Mouse (Mus musculus) kidney, embryonic 15.5 days (tissue): ENCODE data around the gene Sstr2. TPM values are rescaled to one million over a fixed set of nuclear protein-coding genes. Genes with fewer than 3 reads are reported as not detected.

Experiments used
- ATAC-seq: fragments of 200-750 bp; cut with Nextera tagmentation; replicated peaks from 2 replicates; pipeline ENCODE4 v1.8.0; 2017; ENCODE audit warnings: moderate TSS enrichment; ENCODE audit not compliant: low FRiP score
- H3K27ac ChIP-seq: fragments of 300-500 bp; sonication (generic); 2 replicates; pipeline ENCODE4 v1.5.1; 2015; ENCODE audit warnings: mild to moderate bottlenecking, inconsistent platforms
- H3K27me3 ChIP-seq: fragments of 300-500 bp; sonication (generic); 2 replicates; pipeline ENCODE4 v1.6.1; 2015; ENCODE audit warnings: inconsistent platforms
- H3K36me3 ChIP-seq: fragments of 300-500 bp; sonication (generic); 2 replicates; pipeline ENCODE4 v1.6.1; 2015; ENCODE audit warnings: inconsistent platforms
- H3K4me1 ChIP-seq: fragments of 300-500 bp; sonication (generic); 2 replicates; pipeline ENCODE4 v1.6.1; 2015; ENCODE audit warnings: inconsistent platforms
- H3K4me2 ChIP-seq: fragments of 300-500 bp; sonication (generic); 2 replicates; pipeline ENCODE4 v1.6.1; 2015; ENCODE audit warnings: moderate library complexity, mild to moderate bottlenecking, inconsistent platforms
- H3K4me3 ChIP-seq: fragments of 300-500 bp; sonication (generic); replicated peaks from 2 replicates; pipeline ENCODE4 v1.5.1; 2015; ENCODE audit warnings: mild to moderate bottlenecking, inconsistent platforms
- H3K9ac ChIP-seq: fragments of 300-500 bp; sonication (generic); 2 replicates; pipeline ENCODE4 v1.6.1; 2015; ENCODE audit warnings: mild to moderate bottlenecking, inconsistent platforms
- H3K9me3 ChIP-seq: fragments of 300-500 bp; sonication (generic); replicated peaks from 2 replicates; pipeline ENCODE4 v1.6.1; 2016; ENCODE audit warnings: inconsistent platforms
- WGBS: fragments of 180-500 bp; shearing (Covaris S2); methylation state at CpG from one replicate; pipeline ENCODE4 v1.1.7; 2015; ENCODE audit warnings: mixed read lengths; 5-methylcytosine and 5-hydroxymethylcytosine counted together
- polyA plus RNA-seq: library from polyadenylated mRNA; unstranded; fragments of >200 nt; fragmentation: Nextera tagmentation; extraction: Ambion mirVana; gene quantifications from 2 replicates; pipeline ENCODE4 v1.2.1, GENCODE M21; 2015

Sstr2 gene
- polyA plus RNA-seq, 1 experiment from 2014 or later, result 0.51 TPM

DNA sequence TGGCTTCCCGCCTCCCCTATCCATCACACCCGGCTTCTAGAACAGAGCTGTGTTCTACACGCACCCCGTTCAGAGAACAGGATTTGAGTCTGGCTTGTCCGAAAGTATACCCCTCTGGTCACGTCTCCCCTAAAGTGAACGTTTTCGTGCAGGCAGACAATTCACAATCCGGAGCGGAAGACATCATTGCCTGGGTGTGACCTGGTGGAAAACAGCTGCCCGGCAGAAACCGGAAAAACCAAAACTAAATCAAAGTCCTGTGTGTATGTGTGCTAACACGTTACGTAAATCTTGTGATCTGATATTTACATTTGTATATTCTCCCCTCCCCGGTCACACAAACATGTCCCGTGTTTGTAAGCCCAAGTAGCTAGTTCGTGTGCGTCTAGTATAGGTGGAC is 6.3 kb downstream of the Sstr2 start:
- Histone ChIP-seq H3K4me1 (peaks cover 2% of the 10 kb centered on the region; the same call in 1 of the 2 replicates), H3K9ac (no peak overlapping the region), H3K4me2 (no peak overlapping the region), H3K36me3 (no peaks in the 10 kb centered on the region), H3K27me3 (peaks cover 16% of the 10 kb centered on the region), H3K27ac (no peak overlapping the region), H3K9me3 (no peaks in the 10 kb centered on the region), H3K4me3 (no peak overlapping the region)
- ATAC-seq, result no peak
- WGBS, result 91% methylated on average over 18 of the region's 18 CpGs

DNA sequence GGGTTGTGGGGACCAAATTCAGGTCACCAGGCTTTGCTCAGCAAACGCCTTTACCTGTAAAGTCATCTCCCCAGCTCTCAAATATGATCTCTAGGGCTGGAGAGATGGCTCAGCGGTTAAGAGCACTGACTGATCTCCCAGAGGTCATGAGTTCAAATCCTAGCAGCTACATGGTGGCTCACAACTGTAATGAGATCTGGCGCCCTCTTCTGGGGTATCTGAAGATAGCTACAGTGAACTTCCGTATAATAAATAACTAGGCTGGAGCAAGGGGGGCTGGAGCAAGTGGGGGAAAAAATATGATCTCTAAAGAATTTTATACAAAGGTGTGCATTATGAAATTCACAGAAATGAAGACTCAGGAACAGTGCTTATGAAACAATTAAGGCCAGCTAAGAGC is 8.6 kb downstream of the Sstr2 start:
- no peak overlapping the region for H3K9ac ChIP-seq
- no peak overlapping the region for H3K4me2 ChIP-seq
- no peak overlapping the region for H3K27ac ChIP-seq
- H3K27me3 ChIP-seq, result no peaks in the 10 kb centered on the region
- 52% methylated on average over 4 of the region's 4 CpGs for WGBS
- H3K4me3 ChIP-seq, result no peak overlapping the region
- H3K4me1 ChIP-seq, result peaks cover 7% of the 10 kb centered on the region; the same call in 1 of the 2 replicates
- no peaks in the 10 kb centered on the region for H3K36me3 ChIP-seq
- no peak for ATAC-seq
- H3K9me3 ChIP-seq, result no peaks in the 10 kb centered on the region

DNA sequence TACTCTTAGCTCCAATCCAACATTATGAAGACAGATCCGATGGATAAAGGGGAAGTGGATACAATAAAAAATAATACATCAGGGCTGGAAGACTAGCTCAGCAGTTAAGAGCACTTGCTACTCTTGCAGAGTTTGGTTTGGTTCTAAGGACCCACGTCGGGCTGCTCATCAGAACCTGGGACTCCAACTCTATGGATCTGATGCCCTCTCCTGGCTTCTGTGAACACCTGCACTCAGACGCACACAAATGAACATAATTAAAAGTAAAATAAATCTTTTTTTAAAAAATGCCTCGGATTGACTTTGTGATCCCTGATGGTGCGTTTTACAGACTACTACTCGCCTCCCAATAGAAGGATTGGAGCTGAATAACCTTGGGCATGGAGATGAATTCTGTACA is 11.5 kb downstream of the Sstr2 start:
- Histone ChIP-seq H3K4me2 (no peak overlapping the region), H3K36me3 (no peaks in the 10 kb centered on the region), H3K9me3 (no peaks in the 10 kb centered on the region), H3K27me3 (no peaks in the 10 kb centered on the region), H3K27ac (no peak overlapping the region), H3K4me3 (no peak overlapping the region), H3K9ac (no peak overlapping the region), H3K4me1 (peaks cover 7% of the 10 kb centered on the region; the same call in 1 of the 2 replicates)
- 58% methylated on average over 7 of the region's 7 CpGs for WGBS
- ATAC-seq, result no peak

DNA sequence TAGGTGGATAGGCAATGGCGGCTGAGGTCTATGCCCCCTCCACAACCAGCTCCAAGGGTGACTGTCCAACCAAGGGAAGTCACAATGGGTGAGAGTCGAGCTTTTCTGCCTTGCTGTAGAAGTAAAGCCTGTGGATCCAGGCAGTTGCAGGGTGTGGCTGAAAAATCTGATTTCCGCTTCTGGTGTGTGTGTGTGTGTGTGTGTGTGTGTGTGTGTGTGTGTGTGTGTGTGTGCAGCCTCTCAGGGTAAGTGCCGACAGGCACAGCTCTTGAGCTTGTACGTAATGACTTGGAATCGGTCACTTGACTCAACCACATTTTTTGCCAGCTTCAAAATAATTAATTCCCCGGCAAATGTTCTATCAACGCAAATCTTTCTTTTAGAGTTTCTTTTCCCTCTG is 12.2 kb downstream of the Sstr2 start:
- Histone ChIP-seq H3K36me3 (no peaks in the 10 kb centered on the region), H3K4me2 (no peak overlapping the region), H3K27me3 (no peaks in the 10 kb centered on the region), H3K9ac (no peak overlapping the region), H3K9me3 (no peaks in the 10 kb centered on the region), H3K4me1 (peaks cover 7% of the 10 kb centered on the region; the same call in 1 of the 2 replicates), H3K27ac (no peak overlapping the region), H3K4me3 (no peak overlapping the region)
- WGBS, result 73% methylated on average over 8 of the region's 8 CpGs
- ATAC-seq, result no peak

DNA sequence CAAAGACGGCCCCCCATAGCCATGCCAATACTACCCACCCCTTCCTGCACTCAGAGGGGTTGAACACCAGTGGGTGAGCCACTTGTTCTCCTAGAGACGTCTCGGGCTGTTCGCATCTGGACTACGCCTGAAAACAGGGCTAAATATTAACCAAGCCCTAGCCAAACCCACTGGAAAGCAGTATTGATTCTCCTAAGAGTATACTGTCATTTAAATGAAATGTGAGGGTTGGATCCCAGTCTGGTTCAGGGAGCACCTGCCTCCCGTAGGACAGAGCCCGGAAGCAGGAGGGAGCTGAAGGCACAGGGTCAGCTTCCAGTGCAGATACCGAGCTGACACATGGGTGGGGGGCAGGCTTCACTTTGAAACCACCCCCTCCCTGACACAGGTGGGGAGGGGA is 12.7 kb downstream of the Sstr2 start:
- ATAC-seq, result no peak
- WGBS, result 61% methylated on average over 8 of the region's 8 CpGs
- Histone ChIP-seq H3K27ac (no peak overlapping the region), H3K9ac (no peak overlapping the region), H3K4me3 (no peak overlapping the region), H3K27me3 (no peaks in the 10 kb centered on the region), H3K4me2 (no peak overlapping the region), H3K9me3 (no peaks in the 10 kb centered on the region), H3K4me1 (peaks cover 7% of the 10 kb centered on the region; the same call in 1 of the 2 replicates), H3K36me3 (no peaks in the 10 kb centered on the region)

DNA sequence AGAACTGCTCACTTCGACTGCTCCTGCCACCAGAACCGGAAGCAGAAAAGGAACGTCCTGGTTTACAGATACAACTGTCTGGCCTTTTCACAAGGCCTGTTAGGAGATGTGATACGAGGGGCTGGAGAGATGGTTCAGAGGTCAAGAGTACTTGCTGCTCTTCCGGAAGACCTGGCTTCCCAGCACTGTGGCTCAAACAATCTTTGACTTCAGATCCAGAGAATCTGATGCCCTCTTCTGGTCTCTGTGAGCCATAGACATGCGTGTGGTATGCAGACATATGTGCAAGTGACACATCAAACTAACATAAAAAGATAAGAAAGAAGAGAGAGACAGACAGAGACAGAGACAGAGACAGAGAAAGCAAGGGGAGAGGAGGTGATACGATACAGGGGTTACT is 13.2 kb downstream of the Sstr2 start:
- 70% methylated on average over 7 of the region's 7 CpGs for WGBS
- ATAC-seq, result no peak
- Histone ChIP-seq H3K9ac (no peak overlapping the region), H3K4me1 (peaks cover 7% of the 10 kb centered on the region; the same call in 1 of the 2 replicates), H3K4me3 (no peak overlapping the region), H3K9me3 (no peaks in the 10 kb centered on the region), H3K27me3 (no peaks in the 10 kb centered on the region), H3K27ac (no peak overlapping the region), H3K36me3 (no peaks in the 10 kb centered on the region), H3K4me2 (no peak overlapping the region)

DNA sequence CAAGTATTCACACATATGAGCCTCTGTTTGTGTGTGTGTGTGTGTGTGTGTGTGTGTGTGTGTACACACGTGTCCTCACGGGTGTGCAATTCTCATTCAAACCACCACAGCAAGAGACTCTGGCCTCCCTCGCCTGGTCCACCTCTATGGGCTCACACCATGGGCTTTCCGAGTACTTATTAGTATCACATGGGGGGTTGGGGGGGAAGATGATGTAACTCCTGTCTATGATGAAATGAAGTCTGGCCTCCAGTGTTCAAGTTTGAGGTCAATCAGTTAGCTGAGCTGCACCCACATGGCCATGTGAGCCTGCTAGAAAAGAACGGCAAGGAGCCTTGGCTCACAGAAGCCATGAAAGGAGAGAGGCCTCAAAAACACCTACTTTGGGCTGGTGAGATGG is 14.3 kb downstream of the Sstr2 start:
- no peak overlapping the region for H3K27ac ChIP-seq
- no peak overlapping the region for H3K9ac ChIP-seq
- no peaks in the 10 kb centered on the region for H3K36me3 ChIP-seq
- 94% methylated on average over 5 of the region's 5 CpGs for WGBS
- H3K27me3 ChIP-seq, result no peaks in the 10 kb centered on the region
- H3K9me3 ChIP-seq, result no peaks in the 10 kb centered on the region
- ATAC-seq, result no peak
- H3K4me2 ChIP-seq, result no peak overlapping the region
- H3K4me1 ChIP-seq, result peaks cover 7% of the 10 kb centered on the region; the same call in 1 of the 2 replicates
- no peak overlapping the region for H3K4me3 ChIP-seq

DNA sequence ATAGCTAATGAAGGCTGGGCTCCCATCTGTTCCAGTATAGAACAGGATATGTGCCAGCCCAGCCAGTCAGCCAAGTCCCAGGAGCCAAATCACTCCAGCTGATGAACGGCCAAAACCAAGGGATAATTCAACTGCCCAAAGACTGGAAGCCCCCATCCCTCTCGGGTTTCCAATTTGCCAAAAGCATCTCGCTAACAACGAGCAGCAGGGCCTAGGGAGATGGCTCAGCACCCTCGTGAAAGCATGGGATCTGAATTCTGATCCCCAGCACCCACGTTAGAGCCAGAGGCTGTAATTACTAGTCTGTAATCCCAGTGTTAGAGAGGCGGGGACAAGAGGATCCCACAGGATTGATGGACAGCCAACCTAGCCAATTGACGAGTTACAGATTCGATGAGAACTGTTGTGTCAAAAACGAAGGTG is 15.6 kb downstream of the Sstr2 start:
- Histone ChIP-seq H3K27ac (no peak overlapping the region), H3K27me3 (no peaks in the 10 kb centered on the region), H3K36me3 (no peaks in the 10 kb centered on the region), H3K9me3 (no peaks in the 10 kb centered on the region), H3K4me2 (no peak overlapping the region), H3K4me1 (peaks cover 7% of the 10 kb centered on the region; the same call in 1 of the 2 replicates), H3K9ac (no peak overlapping the region), H3K4me3 (no peak overlapping the region)
- WGBS, result 70% methylated on average over 10 of the region's 10 CpGs
- no peak for ATAC-seq

DNA sequence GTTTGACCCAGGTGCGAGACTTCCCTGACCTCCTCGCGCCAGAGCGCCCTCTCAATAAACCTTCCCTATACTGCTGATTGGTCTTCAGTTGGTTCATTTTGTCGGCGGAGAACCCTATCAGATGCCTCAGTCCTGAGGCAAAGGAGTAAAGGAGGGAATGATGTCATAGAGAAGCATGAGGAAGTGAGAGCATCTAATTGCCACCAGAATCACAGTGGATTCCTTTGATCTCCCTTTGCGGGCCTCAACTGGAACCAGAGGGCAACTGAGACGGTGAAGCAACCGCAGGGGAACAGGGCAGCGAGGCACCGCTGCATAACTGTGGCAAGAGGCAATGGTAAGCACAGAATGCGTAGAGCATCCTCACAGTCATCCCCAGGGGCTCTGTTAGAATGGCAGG is 19.5 kb downstream of the Sstr2 start:
- H3K27ac ChIP-seq, result no peak overlapping the region
- H3K4me1 ChIP-seq, result no peaks in the 10 kb centered on the region
- WGBS, result 88% methylated on average over 12 of the region's 12 CpGs
- ATAC-seq, result no peak
- no peak overlapping the region for H3K4me3 ChIP-seq
- no peaks in the 10 kb centered on the region for H3K36me3 ChIP-seq
- H3K9ac ChIP-seq, result no peak overlapping the region
- H3K27me3 ChIP-seq, result no peaks in the 10 kb centered on the region
- H3K4me2 ChIP-seq, result no peak overlapping the region
- no peaks in the 10 kb centered on the region for H3K9me3 ChIP-seq

DNA sequence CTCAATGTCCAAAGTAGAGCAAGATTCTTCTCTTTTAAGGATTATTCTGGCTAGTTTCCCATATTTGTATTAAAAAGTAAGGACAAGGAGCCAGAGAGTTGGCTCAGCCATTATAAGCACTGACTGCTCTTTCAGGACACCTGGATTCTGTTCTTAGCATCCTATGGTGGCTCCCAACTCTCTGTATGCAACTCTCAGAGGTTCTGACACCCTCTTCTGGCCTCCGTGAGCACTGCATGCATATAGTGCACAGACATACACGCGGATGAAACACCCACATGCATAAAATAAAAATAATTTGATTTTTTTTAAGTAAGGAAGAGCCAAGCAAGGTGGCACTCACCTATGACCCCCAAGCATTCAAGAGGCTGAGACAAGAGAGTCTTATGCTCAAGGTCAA is 26.0 kb downstream of the Sstr2 start:
- WGBS, result 91% methylated on average over 3 of the region's 3 CpGs
- Histone ChIP-seq H3K4me2 (no peak overlapping the region), H3K27ac (no peak overlapping the region), H3K36me3 (no peaks in the 10 kb centered on the region), H3K27me3 (no peaks in the 10 kb centered on the region), H3K4me1 (peaks cover 19% of the 10 kb centered on the region), H3K4me3 (no peak overlapping the region), H3K9ac (no peak overlapping the region), H3K9me3 (no peaks in the 10 kb centered on the region)
- no peak for ATAC-seq

DNA sequence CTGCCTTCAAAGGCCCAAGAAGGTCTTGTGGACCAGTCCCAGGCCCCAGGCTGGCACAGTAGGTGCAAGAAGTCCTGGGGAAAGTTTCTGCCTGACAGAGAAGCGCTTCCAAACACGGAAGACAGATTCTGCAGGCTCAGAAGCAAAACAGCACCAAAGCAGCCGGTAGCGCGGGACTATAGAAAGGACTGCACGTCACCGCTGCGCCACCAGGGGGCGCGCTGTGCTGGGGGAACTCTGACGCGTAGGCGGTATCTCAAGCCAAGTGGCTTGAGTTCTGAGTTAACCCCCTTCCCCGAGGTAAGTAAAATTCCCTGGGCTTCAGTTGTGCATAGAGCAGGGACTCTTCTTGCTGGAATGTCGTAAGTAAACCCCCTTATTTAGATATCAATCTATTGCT is 29.0 kb downstream of the Sstr2 start:
- no peak for ATAC-seq
- H3K27me3 ChIP-seq, result no peaks in the 10 kb centered on the region
- H3K4me1 ChIP-seq, result peaks cover 47% of the 10 kb centered on the region
- H3K27ac ChIP-seq, result no peak overlapping the region
- H3K9me3 ChIP-seq, result no peaks in the 10 kb centered on the region
- 0 out of 2 replicates have a peak overlapping the region, but pooled peaks have one; percentile 31 for H3K4me2 ChIP-seq
- H3K9ac ChIP-seq, result no peak overlapping the region
- WGBS, result 6% methylated on average over 15 of the region's 15 CpGs
- no peak overlapping the region for H3K4me3 ChIP-seq
- peaks cover 14% of the 10 kb centered on the region for H3K36me3 ChIP-seq

DNA sequence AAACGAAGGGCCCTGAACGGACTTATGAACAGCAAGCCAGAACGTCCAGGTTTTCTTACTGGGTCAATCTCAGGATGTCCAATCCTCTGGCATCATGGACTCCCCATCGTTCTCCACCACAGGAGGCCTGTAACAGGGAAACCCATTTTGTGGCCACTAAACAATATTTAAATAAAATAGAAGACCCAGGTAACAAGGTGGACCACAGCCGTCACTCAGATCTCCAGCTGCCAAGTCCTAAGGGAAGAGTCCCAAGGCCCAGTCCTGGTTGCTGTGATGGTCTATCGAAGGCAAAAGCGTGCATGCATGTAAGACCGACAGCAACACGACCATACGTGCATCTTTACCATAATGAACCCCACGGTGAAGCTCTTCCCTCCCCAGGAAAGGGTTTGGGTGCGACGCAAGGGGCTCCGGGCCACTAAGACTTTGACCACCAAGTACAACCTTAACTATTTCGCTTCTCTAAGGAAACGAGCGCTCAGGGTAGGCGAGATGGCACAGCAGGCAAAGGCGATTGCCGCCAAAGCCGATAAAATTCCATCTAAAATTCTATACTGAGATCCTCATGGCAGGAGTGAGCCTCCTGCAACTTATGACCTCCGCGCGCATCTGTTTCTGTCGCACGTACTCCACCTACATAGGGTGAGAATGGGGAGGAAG is 29.7 kb downstream of the Sstr2 start, which contains the start of gene Cog1:
Gene Cog1, plus strand, starts transcription at position 480 of the 663 bp plus-strand sequence.
- H3K4me2 ChIP-seq, result peak within 1 kb of the TSS; percentile 69
- peak within 1 kb of the TSS; percentile 91 for H3K9ac ChIP-seq
- H3K36me3 ChIP-seq, result peaks cover 21% of the 10 kb centered on the region
- H3K27ac ChIP-seq, result peak within 1 kb of the TSS; percentile 89
- no peaks in the 10 kb centered on the region for H3K9me3 ChIP-seq
- peaks cover 52% of the 10 kb centered on the region for H3K4me1 ChIP-seq
- 42% methylated on average over 26 of the region's 26 CpGs for WGBS
- no peaks in the 10 kb centered on the region for H3K27me3 ChIP-seq
- H3K4me3 ChIP-seq, result peak within 1 kb of the TSS; percentile 98
- ATAC-seq, result no peak
